Mouse (Mus musculus): ENCODE results near the gene Ppp1r3f. TPM values are rescaled to one million over a fixed set of nuclear protein-coding genes. Genes with fewer than 3 reads are reported as not detected.

The Ppp1r3f gene
- 2.0 and 2.6 TPM in 2 replicates for polyA plus RNA-seq (2015; fragmentation: Nextera tagmentation; extraction: Ambion mirVana)

DNA sequence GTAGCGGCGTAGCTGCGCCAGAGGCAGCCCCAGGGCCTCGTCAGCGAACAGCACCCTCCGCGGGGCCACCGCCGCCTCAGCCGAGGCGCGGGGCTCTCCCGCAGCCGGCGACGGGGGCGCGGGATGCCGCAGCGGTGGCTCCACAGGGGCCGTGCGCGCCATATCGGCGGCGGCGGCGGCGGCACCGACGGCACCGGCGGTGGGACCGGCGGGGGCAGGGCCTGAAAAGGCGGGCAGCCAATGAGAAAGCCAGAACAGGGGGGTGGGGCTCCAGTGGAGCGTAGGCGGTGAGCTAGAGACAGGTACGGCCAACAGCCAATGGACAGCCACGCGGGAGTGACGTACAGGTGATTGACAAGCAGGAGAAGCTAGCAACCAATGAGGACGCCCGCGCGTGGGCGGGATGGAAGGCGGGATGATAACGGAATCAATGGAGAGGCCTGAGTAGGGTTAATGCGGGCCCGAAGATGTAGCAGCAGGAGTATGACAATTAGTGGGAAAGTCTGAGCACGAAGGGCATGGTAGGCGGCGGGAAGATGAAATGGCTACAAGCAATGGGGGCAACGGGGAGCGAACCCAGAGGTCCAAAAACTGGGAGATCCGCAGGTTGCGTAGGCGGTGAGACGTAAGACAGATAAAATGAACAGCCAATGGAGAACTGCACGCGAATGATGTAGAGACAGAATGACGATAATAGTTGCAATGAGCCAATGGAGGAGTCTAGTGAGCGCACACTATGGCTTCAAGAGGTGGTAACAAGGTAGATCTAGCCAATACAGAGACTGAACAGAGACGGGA, at the start of gene Ppp1r3f:
TSS of gene Ppp1r3f (minus strand) at position 197 of the 798 bp plus-strand sequence.

DNA sequence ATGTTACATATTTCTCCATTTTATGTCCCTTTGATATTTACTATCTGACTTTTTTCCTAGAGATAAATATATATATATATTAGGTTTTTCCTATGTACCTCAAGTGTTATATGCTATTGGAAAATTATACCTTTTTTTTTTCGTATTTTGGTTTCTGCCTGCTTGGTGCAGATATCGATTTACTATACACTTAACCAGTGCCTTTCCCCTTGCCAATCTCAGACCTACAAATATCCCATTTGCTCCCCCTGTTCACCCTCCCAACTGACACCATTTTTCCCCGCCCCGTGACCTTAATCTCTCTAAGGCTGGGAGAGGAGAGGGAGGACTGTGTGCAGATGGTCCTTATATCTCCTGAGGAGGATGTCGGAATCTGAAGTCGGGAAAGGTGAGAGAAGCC, 32.7 kb upstream of the Ppp1r3f start, which contains the start of gene Cacna1f:
TSS of gene Cacna1f (plus strand) at position 301 of the 400 bp plus-strand sequence.

DNA sequence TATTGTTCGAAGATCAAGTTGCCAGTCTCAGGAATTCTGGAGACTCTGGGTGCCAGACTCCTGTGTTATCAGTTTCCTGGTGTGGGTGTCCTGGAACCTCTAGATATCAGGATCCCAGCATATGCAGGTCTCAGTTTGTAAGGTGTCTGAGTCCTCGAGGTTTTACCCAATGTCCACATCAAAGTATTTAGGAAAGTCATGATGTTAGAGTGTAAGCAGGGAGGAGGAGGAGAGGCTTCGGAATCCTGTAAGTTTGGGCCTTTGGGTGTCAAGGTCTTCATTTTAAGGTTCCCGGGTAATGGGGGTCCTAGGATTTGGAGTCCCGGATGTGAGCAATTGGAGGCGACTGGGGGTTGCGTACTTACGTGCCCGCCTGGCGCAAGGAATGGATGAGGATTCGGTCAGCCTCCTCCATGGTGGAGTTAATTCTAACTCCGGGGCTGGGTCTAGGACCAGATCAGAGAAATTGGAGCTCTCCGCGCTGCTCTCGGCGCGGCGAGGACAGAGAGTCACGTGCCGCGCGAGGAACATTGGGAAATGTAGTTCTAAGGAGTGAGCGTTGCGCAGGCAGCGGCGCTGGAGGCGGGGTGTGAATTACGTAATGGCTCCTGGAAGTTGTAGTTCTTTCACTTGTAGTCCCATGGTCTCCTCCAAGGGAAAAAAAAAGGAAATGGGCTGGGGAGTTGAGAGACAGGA, 30.9 kb upstream of the Ppp1r3f start, which contains the start of gene Ccdc22:
TSS of gene Ccdc22 (minus strand) at position 639 of the 696 bp plus-strand sequence.

DNA sequence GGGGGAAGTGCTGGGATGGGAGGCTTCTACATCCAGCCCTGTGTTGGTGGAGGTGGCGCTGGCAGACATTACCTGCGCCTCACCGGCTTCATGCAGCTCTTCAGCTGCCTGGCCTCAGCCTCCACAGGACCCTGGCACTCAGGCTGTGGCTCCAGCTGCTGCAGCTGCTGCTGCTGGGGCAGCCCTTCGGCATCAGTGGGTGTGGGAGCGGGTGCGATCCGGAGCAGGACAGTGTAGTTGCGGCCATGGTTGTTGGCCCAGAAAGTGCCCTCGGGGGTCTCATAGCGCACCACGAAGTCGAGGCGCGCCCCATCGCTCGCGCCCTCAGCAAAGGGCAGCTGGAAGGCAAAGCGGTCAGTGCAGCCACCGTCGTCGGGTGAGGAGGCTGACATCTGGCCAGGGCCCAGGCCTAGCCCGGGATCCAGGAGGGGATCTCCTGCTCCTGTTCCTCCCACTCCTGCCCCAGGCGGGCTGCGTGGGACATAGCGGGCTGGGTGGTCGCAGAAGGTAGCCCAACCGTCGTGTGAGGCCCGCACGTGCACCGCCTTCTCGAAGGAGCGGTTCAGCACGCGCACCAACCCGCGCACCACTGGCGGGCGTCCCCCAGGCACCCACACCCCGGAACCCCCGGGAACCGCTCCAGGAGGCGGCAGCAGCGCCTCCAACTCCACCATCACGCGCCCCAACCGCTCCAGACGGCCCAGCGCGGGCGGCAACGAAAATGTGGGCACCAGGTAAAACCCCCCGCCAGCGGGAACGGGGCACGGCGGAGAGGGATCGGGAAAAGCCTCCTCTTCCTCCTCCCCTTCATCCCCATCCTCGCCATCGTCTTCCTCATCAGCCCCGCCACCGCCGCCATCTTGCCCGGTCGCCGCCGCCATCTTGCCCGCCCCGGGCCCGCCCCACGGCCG, 652 bp downstream of the Ppp1r3f start, which contains the start of gene Foxp3:
TSS of gene Foxp3 (plus strand) at position 469 of the 911 bp plus-strand sequence.

Other genes starting within 250 kb of the Ppp1r3f start
- 2.2 and 3.3 TPM in 2 replicates for gene Usp27x, start 198.5 kb downstream of the Ppp1r3f start, polyA plus RNA-seq (2015; fragmentation: Nextera tagmentation; extraction: Ambion mirVana)
- gene Foxp3, start 639 bp downstream of the Ppp1r3f start, polyA plus RNA-seq (2015; fragmentation: Nextera tagmentation; extraction: Ambion mirVana), result 0.11 and 0.17 TPM in 2 replicates
- gene Ccdc22, start 31.2 kb upstream of the Ppp1r3f start, polyA plus RNA-seq (2015; fragmentation: Nextera tagmentation; extraction: Ambion mirVana), result 18.1 and 20.4 TPM in 2 replicates
- 0.03 TPM in 1 of 2 replicates, not detected in the other for gene Cacna1f, start 32.8 kb upstream of the Ppp1r3f start, polyA plus RNA-seq (2015; fragmentation: Nextera tagmentation; extraction: Ambion mirVana)
- gene Syp, start 64.2 kb upstream of the Ppp1r3f start, polyA plus RNA-seq (2015; fragmentation: Nextera tagmentation; extraction: Ambion mirVana), result 29.4 and 43.0 TPM in 2 replicates
- gene Prickle3, start 83.0 kb upstream of the Ppp1r3f start, polyA plus RNA-seq (2015; fragmentation: Nextera tagmentation; extraction: Ambion mirVana), result 6.0 and 7.0 TPM in 2 replicates
- gene Plp2, start 97.1 kb upstream of the Ppp1r3f start, polyA plus RNA-seq (2015; fragmentation: Nextera tagmentation; extraction: Ambion mirVana), result 104 and 112 TPM in 2 replicates
- 0.30 and 0.63 TPM in 2 replicates for gene Magix, start 107.0 kb upstream of the Ppp1r3f start, polyA plus RNA-seq (2015; fragmentation: Nextera tagmentation; extraction: Ambion mirVana)
- 21.6 and 34.4 TPM in 2 replicates for gene Gpkow, start 122.8 kb upstream of the Ppp1r3f start, polyA plus RNA-seq (2015; fragmentation: Nextera tagmentation; extraction: Ambion mirVana)
- gene Wdr45, start 140.1 kb upstream of the Ppp1r3f start, polyA plus RNA-seq (2015; fragmentation: Nextera tagmentation; extraction: Ambion mirVana), result 63.2 and 88.4 TPM in 2 replicates
- 0.29 and 0.43 TPM in 2 replicates for gene Gm45208, start 148.0 kb upstream of the Ppp1r3f start, polyA plus RNA-seq (2015; fragmentation: Nextera tagmentation; extraction: Ambion mirVana)
- gene Praf2, start 154.2 kb upstream of the Ppp1r3f start, polyA plus RNA-seq (2015; fragmentation: Nextera tagmentation; extraction: Ambion mirVana), result 25.9 and 43.7 TPM in 2 replicates
- gene Ccdc120, start 176.6 kb upstream of the Ppp1r3f start, polyA plus RNA-seq (2015; fragmentation: Nextera tagmentation; extraction: Ambion mirVana), result 6.9 and 7.3 TPM in 2 replicates
- gene Tfe3, start 188.3 kb upstream of the Ppp1r3f start, polyA plus RNA-seq (2015; fragmentation: Nextera tagmentation; extraction: Ambion mirVana), result 20.3 and 26.3 TPM in 2 replicates
- 26.0 and 30.5 TPM in 2 replicates for gene Gripap1, start 215.5 kb upstream of the Ppp1r3f start, polyA plus RNA-seq (2015; fragmentation: Nextera tagmentation; extraction: Ambion mirVana)
- 1.8 and 2.8 TPM in 2 replicates for gene Kcnd1, start 248.0 kb upstream of the Ppp1r3f start, polyA plus RNA-seq (2015; fragmentation: Nextera tagmentation; extraction: Ambion mirVana)